Mouse (Mus musculus) MN1 (cell line): ENCODE results near the gene Ccdc97.

Experiments used
- DNase-seq: peaks from one replicate; pipeline ENCODE4 v3.0.0-alpha.2; 2016; ENCODE audit warnings: low spot score

Gene Ccdc97

DNA sequence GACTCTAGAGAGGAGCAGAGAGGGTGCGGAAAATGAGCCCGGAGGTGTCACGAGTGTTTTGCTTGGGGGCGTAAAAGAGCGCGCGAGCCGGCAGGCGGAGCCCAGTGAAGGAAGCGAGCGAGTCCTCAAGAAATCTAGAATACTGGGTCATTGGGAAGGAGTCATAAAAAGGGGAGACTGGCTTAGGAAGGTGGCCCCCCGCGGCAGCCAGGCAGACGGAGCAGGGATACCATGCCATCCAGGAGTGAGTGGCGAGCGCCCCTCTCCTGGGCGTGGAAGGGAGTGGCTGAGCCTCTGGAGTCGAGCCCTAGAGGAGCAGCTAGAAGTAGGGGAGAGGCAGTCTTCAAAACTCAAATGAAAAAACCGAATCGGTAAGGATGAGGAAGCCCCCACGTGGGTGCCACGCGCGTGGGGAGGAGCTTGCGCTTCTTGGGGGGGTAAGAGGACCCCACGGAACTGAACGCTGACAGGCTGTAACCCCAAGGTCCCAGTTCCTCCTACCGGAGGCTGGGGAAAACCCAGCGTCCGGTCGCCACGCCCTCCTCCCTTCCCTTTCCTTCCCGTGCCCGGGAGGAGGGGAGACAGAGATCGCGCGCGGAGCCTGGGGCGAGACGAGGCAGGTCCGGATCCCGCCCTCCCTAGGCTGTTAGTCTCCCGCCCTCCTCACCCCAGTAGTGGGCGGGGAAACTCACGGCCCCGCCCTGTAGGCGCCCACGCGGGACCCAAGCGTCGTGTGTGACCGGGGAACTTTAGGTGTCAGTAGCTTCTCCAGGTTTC lies 29.9 kb downstream of the Ccdc97 start:
- peak; percentile 81 for DNase-seq

DNA sequence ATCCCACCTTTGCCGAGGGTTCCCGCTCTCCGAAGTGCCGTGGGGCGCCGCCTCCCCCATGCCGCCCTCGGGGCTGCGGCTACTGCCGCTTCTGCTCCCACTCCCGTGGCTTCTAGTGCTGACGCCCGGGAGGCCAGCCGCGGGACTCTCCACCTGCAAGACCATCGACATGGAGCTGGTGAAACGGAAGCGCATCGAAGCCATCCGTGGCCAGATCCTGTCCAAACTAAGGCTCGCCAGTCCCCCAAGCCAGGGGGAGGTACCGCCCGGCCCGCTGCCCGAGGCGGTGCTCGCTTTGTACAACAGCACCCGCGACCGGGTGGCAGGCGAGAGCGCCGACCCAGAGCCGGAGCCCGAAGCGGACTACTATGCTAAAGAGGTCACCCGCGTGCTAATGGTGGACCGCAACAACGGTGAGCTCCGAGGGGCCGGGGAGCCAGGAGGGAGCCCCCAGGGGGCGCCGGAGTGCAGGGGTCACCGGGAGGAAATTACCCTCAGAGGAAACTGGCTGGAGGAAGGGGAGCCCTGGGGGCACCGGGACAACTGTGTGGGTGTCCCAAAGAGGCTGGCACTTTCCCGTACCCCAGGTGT lies 31.0 kb downstream of the Ccdc97 start:
- DNase-seq: peak; percentile 55

DNA sequence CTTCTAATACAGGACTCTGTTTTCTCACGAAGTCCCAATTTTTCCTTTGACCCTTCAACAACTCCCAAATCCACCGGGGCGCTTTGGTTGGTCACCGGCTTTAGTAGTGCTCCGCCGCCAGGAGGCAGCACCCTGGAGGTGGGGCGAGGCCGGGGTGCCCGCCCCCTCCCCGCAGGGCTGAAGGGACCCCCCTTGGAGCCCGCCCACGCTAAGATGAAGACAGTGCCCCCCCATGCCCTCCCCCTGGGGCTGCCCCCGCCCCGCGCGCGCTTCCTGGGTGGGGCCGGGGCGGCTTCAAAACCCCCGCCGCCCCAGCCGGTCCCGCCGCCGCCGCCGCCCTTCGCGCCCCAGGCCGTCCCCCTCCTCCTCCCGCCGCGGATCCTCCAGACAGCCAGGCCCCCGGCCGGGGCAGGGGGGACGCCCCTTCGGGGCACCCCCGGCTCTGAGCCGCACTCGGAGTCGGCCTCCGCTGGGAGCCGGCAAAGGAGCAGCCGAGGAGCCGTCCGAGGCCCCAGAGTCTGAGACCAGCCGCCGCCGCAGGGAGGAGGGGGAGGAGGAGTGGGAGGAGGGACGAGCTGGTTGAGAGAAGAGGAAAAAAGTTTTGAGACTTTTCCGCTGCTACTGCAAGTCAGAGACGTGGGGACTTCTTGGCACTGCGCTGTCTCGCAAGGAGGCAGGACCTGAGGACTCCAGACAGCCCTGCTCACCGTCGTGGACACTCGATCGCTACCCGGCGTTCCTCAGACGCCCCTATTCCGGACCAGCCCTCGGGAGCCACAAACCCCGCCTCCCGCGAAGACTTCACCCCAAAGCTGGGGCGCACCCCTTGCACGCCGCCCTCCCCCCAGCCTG lies 32.0 kb downstream of the Ccdc97 start, which contains the start of gene Tgfb1:
Tgfb1 (plus strand) TSS at position 323 of the 852 bp plus-strand sequence.
- DNase-seq: peak; percentile 61

DNA sequence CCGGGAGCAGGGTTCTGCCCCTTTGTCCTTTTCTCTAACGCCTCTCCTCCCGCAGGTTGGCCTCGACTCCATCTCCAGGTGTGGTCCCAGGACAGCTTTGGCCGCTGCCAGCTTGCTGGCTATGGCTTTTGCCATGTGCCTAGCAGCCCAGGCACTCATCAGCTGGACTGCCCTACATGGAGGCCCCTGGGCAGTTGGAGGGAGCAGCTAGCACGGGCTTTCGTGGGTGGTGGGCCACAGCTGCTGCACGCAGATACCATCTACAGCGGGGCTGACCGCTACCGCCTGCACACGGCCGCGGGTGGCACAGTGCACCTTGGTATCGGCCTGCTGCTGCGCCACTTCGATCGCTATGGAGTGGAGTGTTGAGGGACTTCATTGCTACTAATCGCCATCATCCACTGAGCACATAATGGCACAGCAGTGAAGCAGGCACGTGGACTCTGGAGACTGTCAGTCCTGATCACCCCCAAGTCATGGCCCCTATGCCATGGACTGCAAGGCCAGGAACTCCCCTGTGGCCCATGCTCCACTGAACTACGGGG lies 32.9 kb downstream of the Ccdc97 start:
- DNase-seq: no peak

DNA sequence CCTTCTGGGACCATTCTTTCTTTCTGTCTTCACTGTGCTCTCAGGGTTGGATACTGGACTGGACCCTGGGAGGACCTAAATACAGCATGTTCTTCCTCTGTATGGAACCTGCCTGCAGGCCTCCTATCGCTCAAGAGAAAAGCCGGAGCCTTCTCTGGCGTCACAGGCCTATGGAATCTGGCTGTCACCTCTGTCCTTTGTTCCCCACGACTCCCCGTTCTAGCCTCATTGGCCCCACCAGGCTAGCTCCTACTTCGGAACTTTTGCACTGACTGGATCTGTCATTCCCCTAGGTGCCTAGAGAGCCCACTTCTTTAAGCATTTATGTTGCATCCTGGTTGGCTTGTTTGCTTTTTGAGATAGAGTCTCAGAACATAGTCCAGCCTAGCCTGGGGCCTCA lies 34.2 kb downstream of the Ccdc97 start:
- DNase-seq: no peak

DNA sequence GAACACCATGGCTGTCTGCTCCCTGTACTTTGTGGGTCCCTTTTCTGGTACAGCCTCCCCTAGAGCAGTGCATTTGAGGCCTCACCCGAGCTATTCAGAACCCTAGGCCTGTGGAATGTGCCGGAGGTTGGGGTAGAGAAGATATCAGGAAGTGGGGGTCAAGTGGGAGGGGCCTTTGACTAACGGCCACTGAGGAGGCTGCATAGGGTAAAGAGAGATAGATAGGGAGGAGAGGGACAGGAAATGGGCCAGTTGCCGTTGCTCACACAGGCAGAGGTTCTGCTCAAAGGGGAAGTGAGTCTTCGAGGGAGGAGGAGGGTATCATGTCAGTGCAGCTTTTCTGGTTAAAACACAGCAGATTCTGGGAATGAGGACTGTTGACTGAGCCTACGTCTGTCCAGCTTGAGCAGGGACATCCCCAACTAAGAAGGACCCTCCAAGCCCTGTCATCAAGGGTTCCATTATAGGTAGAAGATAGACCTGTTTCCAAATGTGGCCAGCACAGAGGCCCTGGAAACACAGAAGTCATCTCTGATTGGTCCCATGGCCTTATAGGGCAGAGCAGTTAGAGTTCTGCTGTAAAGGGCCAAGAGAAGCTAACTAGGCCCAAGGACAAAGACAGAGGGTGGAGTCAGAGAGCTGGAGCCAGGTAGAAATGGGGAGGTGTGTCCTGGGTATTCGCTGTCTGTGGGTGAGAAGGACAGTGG lies 35.3 kb downstream of the Ccdc97 start:
- DNase-seq: no peak

DNA sequence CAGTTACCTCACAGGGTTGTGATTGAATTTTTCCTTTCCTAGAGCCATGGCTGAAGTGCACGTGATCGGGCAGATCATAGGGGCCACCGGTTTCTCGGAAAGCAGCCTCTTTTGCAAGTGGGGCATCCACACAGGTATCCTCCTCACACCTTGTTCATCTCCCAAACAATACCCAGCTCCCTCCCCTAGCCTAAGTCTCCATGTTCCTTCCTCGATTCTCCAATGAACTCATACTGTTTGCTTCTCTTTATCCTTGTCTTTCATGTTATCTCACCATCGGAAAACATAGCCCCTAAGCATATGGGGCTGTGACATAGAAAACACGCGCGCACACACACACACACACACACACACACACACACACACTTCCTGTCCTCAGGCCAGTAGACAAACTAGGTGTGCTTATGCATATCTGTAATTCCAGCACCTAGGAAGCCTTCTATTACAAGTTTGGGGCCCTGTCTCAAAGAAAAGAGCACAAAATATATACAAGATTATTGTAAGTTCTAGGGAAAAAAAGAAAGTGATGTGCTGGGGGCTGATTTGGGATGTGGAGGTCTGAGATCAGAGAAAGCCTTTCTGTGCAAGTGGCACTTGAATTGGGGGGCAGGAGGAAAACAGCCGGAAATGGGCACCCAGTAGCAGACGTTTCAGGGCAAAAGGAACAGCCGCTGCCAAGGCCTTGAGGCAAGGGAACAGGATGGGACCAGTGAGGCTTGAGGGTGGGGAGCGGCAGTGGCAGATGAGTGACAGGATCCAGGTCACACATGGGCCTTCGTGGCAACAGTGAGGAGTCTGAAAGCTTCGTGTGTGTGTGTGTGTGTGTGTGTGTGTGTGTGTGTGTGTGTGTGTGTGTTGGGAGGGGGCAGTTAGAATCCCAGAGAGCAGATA lies 37.3 kb downstream of the Ccdc97 start:
- DNase-seq: no peak

DNA sequence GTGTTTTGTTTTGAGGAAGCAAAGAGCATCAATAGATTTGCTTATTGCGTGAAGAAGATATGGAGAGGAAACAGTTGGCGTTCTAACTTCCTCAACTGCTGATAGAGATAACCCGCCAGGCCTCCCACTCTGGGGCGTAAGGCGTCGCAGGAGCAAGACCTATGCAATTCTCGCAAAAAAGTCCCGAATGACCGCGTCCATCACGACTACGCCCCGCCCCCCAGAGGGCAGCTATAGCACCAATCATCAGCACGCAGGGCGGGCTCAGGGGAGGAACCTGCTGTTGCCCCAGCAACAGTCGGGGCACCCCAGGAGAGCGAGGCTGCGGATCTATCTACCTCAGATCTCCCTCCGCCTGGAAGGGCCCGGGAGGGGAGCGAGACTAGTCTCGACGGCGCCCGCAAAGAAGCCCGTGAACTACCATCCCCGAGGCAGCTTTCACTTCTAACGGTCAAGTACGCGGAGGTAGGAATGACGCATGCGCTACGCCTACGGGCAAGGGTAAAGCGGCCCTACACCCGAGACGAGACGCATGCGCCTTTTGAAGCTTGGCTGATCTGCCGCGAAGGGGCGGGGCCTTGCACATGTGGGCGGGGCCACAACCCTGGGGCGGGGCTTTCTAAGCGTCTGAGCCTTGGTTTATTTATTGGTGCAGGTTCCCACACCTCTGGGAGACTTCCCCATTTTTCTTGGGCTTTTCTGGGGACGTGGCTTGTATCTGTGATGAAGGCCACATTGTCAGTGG lies 38.2 kb downstream of the Ccdc97 start, which contains the start of gene B9d2:
B9d2 (plus strand) TSS at position 267 of the 745 bp plus-strand sequence.
- DNase-seq: peak; percentile 95

DNA sequence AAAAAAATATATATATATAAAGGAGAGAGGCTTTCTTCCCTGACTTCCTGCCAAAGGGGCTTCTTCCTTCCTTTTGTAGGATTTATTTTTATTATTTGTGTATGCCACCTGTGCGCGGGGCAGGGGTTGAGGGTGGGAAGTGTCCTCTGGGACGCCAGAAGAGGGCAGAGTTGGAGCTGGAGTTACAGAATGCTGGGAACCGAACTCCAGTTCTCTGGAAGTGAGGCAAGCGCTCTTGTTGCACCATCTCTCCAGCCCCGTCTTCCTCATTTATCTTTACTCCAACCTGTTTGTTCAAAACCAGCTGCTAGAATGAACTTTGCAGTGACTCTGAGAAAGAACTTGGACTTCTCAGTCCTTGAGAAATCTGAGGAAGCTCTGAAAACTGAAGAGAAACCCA lies 38.9 kb downstream of the Ccdc97 start:
- DNase-seq: peak; percentile 15

DNA sequence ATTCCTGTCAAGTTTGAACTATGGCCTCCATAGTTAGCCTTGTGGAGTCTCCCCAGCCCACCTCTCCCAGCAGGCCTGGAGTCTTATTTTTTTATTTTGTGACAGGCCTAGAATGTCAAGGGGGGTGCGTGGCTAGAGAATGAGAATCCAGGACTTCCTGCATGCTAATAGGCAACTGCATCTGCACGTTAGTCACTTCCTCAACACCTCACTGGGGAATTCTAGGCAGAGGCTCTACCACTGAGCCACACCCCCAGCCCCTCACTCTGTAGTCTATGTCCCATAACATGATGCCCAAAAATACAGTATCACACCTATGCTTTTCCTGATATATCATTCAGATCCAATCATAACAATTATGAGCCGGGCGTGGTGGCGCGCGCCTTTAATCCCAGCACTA lies 41.9 kb downstream of the Ccdc97 start:
- no peak for DNase-seq

DNA sequence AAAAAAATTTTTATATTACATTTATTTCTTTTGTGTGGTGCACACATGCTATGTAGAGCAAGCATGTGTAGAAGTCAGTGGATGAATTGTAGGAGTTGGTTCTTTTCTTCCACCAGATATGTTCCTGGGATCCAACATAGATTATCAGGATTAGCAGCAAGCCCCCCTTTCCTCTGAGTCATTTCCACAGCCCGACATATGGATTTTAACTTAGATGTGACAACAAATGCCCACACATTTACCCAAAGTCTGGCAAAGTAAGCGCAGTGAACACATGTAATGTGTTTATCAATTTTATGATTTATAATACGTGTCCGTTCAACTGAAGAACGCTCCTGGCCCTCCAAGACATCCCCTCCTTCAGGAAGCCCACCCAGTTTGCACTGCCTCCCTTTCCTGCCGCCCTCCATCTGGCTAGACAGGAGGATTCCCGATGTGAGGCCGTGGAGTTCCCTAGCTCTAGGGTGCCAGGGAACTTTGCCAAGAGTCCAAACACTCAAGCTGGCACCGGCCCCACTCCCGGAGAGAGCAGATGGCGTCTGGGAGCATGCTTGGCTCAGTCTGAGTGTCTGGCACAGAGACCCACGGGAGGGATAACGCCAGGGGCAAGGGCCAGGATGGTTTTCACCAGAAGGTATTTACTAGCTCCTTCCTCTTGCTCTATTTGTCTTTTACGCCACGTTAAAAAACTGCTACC lies 42.7 kb downstream of the Ccdc97 start:
- DNase-seq: peak; percentile 93

DNA sequence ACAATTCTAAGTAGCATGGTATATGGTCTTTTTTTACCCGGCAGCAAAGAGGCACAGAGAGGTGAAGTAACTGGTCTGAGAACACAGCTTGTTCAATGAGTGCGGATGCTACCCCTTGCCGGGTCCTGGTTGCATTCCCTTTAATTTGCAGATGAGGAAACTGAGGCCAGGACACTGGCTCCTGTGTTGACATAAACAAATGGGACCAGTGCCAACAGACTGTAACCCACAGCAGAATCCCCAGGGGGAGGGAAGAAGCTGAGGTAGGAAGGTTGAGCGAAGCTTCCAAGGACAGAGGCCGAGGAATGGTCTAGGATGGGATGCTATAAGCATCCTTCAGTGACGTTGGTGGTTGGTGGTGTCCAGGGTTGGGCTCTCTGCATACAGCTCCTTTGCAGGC lies 43.5 kb downstream of the Ccdc97 start:
- no peak for DNase-seq

DNA sequence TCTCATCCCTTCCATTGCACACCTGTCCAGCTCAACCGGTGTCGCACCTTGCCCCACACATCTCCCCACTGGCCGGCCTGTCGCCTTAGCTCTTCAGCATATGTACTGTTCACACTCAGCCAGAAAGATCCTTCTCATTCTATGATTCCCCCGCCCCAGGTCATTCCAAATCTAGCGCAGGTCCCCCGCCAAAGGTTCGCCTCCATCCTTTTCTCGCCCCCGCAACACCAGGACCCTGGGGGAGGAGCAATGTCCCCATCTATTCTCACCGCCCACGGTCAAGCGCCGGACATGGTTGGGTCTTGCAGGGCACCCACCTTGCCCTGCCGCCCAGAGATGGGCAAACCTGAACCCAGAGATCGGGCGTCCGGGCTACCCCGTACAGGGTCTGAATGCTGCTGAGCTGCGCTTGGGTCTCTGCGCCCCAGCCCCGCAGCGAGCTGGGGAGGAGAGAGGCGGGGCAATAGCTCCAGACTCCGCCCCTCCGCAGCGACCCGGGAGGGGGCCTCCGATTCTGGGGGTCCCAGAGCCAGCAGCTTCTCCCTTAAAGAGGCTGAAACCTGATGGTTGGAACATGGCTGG lies 44.1 kb downstream of the Ccdc97 start, which contains the start of gene Tmem91:
Tmem91 (minus strand) TSS at position 448 of the 582 bp plus-strand sequence.
- no peak for DNase-seq

DNA sequence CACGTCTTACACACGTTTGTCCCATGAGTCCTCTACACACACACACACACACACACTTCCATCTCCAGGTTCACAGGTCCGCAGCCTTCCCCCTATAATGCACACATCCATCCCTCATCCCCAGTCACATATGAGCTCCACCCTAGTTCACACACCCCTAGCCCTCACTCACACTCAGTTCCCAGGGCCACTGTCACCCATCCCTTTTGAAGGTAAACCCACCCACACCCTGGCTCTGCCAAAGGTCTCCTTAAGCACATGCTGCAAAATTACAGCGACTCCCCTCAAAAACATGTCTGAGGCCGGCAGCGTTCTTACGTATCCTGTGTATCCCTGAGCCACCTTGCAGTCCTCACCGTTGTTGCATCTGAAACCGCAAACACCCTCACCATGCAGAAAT lies 44.6 kb downstream of the Ccdc97 start:
- DNase-seq: no peak

DNA sequence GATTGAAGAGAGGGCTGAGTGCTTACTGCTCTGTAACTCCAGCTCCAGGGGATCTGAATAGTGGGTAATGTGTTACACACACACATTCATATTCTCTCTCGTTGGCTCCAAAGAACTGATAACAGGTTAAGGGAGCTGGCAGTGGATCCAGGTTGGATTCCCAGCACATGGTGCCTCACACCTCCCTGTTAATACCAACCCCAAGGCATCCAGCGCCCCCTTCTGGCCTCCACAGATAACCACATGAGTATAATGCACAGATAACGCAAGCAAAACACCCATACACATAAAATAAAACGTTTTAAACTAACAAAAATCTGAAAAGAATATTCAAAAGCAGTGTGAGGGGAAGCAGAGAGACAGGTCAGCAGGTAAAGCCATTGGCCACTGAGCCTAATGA lies 46.4 kb downstream of the Ccdc97 start:
- no peak for DNase-seq

DNA sequence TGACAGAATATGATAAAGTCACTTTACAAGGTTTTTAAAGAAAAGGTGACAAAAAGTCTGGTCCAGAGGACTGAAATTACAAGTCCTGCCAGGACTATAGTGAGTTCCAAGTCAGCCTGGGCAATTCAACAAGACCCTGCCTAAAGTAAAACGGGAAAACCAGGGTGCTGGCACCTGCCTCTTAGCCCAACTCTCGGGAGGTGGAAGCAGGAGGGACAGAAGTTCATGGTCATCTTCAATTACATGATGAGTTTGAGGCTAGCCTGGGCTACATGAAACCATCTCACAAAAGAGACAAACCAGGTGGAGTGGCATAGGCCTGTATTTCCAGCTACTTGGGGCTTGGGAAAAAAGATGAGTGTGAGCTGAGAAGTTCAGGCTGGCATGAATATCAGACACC lies 47.2 kb downstream of the Ccdc97 start:
- no peak for DNase-seq

DNA sequence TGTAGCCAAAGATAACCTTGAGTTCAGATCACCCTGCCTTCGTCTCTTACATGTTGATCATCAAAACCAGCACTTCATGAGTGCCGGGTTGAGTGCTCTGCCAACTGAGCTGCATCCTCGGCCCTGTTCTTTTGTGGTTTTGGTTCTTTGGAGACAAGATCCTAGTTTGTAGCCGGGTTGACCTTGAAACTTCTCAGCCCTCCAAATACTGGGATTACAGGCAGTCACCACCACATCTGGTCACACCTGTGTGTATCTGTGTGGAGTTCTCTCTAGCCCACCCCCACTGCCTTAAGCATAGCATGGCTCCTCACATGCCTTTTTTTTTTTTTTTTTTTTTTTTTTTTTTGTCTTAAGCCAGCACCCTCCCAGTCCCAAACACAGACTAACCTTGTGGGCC lies 48.8 kb downstream of the Ccdc97 start:
- DNase-seq: no peak

DNA sequence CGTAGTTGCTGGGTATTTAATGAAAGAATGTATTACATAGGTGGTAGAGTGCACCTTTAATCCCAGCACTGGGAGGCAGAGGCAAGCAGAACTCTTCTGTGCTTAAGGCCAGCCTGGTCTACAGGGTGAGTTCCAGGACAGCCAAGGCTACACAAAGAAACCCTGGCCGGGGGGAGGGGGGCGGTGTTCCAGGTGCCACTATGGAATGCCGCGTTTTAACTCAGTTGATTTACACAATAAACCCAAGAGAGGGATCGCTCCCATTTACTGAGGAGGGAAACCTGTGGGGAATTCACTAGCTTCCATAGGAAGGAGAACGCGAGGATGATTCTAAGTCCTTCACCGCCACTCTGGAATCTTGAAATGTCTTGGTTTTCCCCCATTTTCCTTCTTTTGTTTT lies 49.3 kb downstream of the Ccdc97 start:
- DNase-seq: no peak

DNA sequence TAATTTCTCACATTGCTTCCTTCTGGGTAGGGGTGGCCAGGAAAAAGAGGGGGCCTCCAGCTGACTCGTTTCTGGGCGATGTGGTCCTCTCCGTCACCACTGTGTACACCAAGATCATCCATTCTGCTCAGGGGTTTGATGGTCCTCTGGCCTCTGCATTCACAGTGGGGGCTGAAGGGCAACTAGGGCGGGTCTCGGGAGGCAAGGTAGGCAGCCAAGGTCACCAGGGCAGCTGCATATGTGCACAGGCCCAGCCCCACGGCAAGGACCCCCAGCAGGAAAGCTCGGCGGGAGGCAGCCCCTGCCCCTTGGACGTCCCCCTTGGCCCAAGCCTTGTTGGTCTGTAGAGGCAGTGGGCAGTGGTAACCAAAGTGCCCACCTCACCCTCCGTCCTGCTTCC lies 49.7 kb downstream of the Ccdc97 start:
- DNase-seq: no peak
